In the genomic region with DNA sequence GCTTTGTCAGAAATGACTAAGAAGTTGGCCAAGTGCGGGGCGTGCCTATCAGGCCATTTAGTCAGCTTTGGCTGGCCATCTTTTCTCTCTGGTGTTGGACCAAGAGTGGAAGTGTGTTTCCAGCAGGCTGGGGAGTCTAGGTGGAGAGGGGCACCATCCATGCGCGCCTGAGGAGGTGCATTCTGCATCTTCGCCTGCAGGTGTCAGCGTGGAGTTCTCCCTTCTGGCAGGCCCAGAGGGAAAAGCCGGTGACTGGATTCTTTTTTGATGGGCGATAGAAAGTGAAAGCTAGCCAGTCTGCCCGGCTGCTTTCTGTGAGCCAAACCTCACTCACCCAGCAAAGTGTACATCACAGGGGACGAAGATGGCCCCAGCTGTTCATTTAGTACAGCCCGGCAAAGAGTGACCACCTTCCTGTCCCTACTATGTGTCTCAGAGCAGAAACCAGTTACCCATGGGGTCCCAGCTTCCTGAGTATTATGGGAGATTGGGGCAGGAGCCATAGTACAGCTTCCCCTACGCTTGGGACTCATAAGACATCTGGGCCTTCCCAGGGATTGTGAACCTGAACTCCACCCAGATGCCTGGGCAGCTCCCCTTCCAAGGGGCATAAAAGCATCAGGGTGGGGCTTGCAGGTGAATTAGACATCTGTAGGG, we compare ENCODE assay signal across 8 mouse cellular contexts.
A peak's percentile ranks its signal among the peaks of the same experiment; 100 is the strongest.
DNase-seq lines count a peak whose midpoint lies in the region; ATAC-seq and TF ChIP-seq lines count a peak whose summit lies in the region.

No protein-coding gene starts in this region.

- H3K9ac ChIP-seq in forebrain, embryonic 14.5 days (ENCODE audit: low read length), result peak overlapping the region; percentile 13; the same call in 1 of the 2 replicates
- no peak overlapping the region for H3K9ac ChIP-seq in liver, embryonic 15.5 days
- no peak overlapping the region for H3K9ac ChIP-seq in stomach, embryonic 14.5 days (replicated peaks; ENCODE audit: low read depth, low read length)

- intact Hi-C loops in heart, postnatal 14 days (cut with DNase I), result loop anchor here (2.0 to 10.0 kb wide), 2 partner anchors 24 to 298 kb away; no protein-coding TSS in a partner anchor

- peak; percentile 86 for DNase-seq in forebrain, embryonic 14.5 days (ENCODE audit: low spot score)
- DNase-seq in heart, postnatal 14 days, result peak; percentile 78 to 88
- peak; percentile 89 to 90 for DNase-seq in kidney, postnatal 4 days
- DNase-seq in neural tube, embryonic 10.5 days (ENCODE audit: extremely low spot score, low spot score), result peak; percentile 74

- ATAC-seq in cerebellum, adult (ENCODE audit: insufficient number of reproducible peaks, low FRiP score, low TSS enrichment), result peak; percentile 28; the same call in 1 of the 2 replicates
- ATAC-seq in forebrain, embryonic 14.5 days, result peak; percentile 51
- ATAC-seq in liver, embryonic 15.5 days (ENCODE audit: insufficient read depth), result 0 out of 2 replicates have a peak, but pooled peaks have one; percentile 25
- 0 out of 2 replicates have a peak, but pooled peaks have one; percentile 26 for ATAC-seq in stomach, embryonic 14.5 days (ENCODE audit: insufficient number of reproducible peaks, insufficient read depth, low FRiP score, low read depth)

- WGBS in forebrain, embryonic 14.5 days, result 13% methylated on average over 12 of the region's 12 CpGs
- WGBS in liver, embryonic 15.5 days (ENCODE audit: insufficient replicate concordance), result 9% methylated on average over 12 of the region's 12 CpGs
- 20% methylated on average over 12 of the region's 12 CpGs for WGBS in stomach, embryonic 14.5 days

- H3K9me3 ChIP-seq in E14TG2a.4 (ENCODE audit: low read length), result no peaks in the 10 kb centered on the region
- H3K9me3 ChIP-seq in forebrain, embryonic 14.5 days (replicated peaks; ENCODE audit: control insufficient read depth, low read length), result no peaks in the 10 kb centered on the region
- no peaks in the 10 kb centered on the region for H3K9me3 ChIP-seq in liver, embryonic 15.5 days (replicated peaks)
- no peaks in the 10 kb centered on the region for H3K9me3 ChIP-seq in stomach, embryonic 14.5 days (ENCODE audit: control insufficient read depth, low read depth, low read length)

- H3K4me1 ChIP-seq in E14TG2a.4 (replicated peaks; ENCODE audit: low read depth, low read length), result peaks cover 18% of the 10 kb centered on the region
- H3K4me1 ChIP-seq in forebrain, embryonic 14.5 days (ENCODE audit: control insufficient read depth, insufficient read depth, low read length), result peaks cover 24% of the 10 kb centered on the region
- H3K4me1 ChIP-seq in liver, embryonic 15.5 days (replicated peaks), result peaks cover 10% of the 10 kb centered on the region
- peaks cover 37% of the 10 kb centered on the region for H3K4me1 ChIP-seq in stomach, embryonic 14.5 days (ENCODE audit: control insufficient read depth, insufficient read depth, low read length)

- TF ChIP-seq CTCF in E14TG2a.4 (conservative IDR thresholded peaks at IDR 0.05; ENCODE audit: low read length), result peak; percentile 77

- H3K27ac ChIP-seq in forebrain, embryonic 14.5 days (ENCODE audit: low read depth, low read length), result no peak overlapping the region
- no peak overlapping the region for H3K27ac ChIP-seq in liver, embryonic 15.5 days (replicated peaks)
- H3K27ac ChIP-seq in stomach, embryonic 14.5 days (ENCODE audit: low read length), result peak overlapping the region; percentile 40; the same call in 1 of the 2 replicates

- H3K4me2 ChIP-seq in forebrain, embryonic 14.5 days (ENCODE audit: low read length), result peak overlapping the region; percentile 34
- H3K4me2 ChIP-seq in liver, embryonic 15.5 days, result peak overlapping the region; percentile 59
- H3K4me2 ChIP-seq in stomach, embryonic 14.5 days (replicated peaks; ENCODE audit: low read depth, low read length), result peak overlapping the region; percentile 33

- H3K4me3 ChIP-seq in E14TG2a.4 (replicated peaks; ENCODE audit: low read length), result 0 out of 2 replicates have a peak overlapping the region, but pooled peaks have one; percentile 30
- no peak overlapping the region for H3K4me3 ChIP-seq in forebrain, embryonic 14.5 days (ENCODE audit: low read depth, low read length)
- peak overlapping the region; percentile 34 for H3K4me3 ChIP-seq in liver, embryonic 15.5 days (replicated peaks)
- H3K4me3 ChIP-seq in stomach, embryonic 14.5 days (ENCODE audit: low read depth, low read length), result no peak overlapping the region

- no peaks in the 10 kb centered on the region for H3K36me3 ChIP-seq in E14TG2a.4 (ENCODE audit: insufficient read depth, low read length)
- H3K36me3 ChIP-seq in forebrain, embryonic 14.5 days (ENCODE audit: control insufficient read depth, insufficient read depth, low read length), result no peaks in the 10 kb centered on the region
- H3K36me3 ChIP-seq in liver, embryonic 15.5 days (replicated peaks), result no peaks in the 10 kb centered on the region
- H3K36me3 ChIP-seq in stomach, embryonic 14.5 days (ENCODE audit: control insufficient read depth, insufficient read depth, low read length), result 0 out of 2 replicates have a peak, but pooled peaks cover 3% of the 10 kb centered on the region

- peaks cover 20% of the 10 kb centered on the region for H3K27me3 ChIP-seq in E14TG2a.4 (ENCODE audit: insufficient read depth, low read length)
- peaks cover 4% of the 10 kb centered on the region; the same call in 1 of the 2 replicates for H3K27me3 ChIP-seq in forebrain, embryonic 14.5 days (replicated peaks; ENCODE audit: control insufficient read depth, insufficient read depth, low read length)
- H3K27me3 ChIP-seq in liver, embryonic 15.5 days, result no peaks in the 10 kb centered on the region
- no peaks in the 10 kb centered on the region for H3K27me3 ChIP-seq in stomach, embryonic 14.5 days (ENCODE audit: control insufficient read depth, insufficient read depth, low read length)

Comparison
In these comparisons a context has a peak if more than half of its experiments do, and no peak if none do; other contexts are left out.
1. H3K4me3 ChIP-seq: peak in E14TG2a.4 (single experiment) and liver, embryonic 15.5 days (single experiment); none in forebrain, embryonic 14.5 days (single experiment) and stomach, embryonic 14.5 days (single experiment).
2. Peak in every context shown above with its lines, with median percentiles within 50 percentile points of each other: ATAC-seq, DNase-seq and H3K4me2 ChIP-seq.